Mouse (Mus musculus) liver, embryonic 14.5 days (tissue): ENCODE results near the gene D230025D16Rik. TPM values are rescaled to one million over a fixed set of nuclear protein-coding genes. Genes with fewer than 3 reads are reported as not detected.

Source experiments
- ATAC-seq: fragments of 200-750 bp; cut with Nextera tagmentation; 2 replicates; pipeline ENCODE4 v1.8.0; 2017; ENCODE audit warnings: moderate number of reproducible peaks, mild to moderate bottlenecking, moderate library complexity; ENCODE audit not compliant: insufficient read depth
- DNase-seq, 3 experiments: peaks; one replicate each; pipeline ENCODE4 v3.0.0-alpha.2; 2012 to 2013; ENCODE audit warnings: low read depth in 3 of 3, low spot score in 3 of 3
- H3K27ac ChIP-seq: fragments of 300-500 bp; sonication (generic); 2 replicates; pipeline ENCODE4 v1.5.1; 2014; ENCODE audit warnings: moderate library complexity, mild to moderate bottlenecking, control low read depth, inconsistent platforms
- H3K27me3 ChIP-seq: fragments of 300-500 bp; sonication (generic); 2 replicates; pipeline ENCODE4 v1.6.1; 2014; ENCODE audit warnings: mild to moderate bottlenecking, low read length, moderate library complexity; ENCODE audit not compliant: control insufficient read depth, insufficient read depth
- H3K36me3 ChIP-seq: fragments of 300-500 bp; sonication (generic); replicated peaks from 2 replicates; pipeline ENCODE4 v1.6.1; 2014; ENCODE audit warnings: low read depth; ENCODE audit not compliant: control insufficient read depth, insufficient read depth
- H3K4me1 ChIP-seq, 2 experiments: fragments of 200-500 bp in 1 of 2; fragments of 300-500 bp in 1 of 2; sonication (generic) in 1 of 2; replicated peaks; 2 replicates each; pipeline ENCODE4 v1.6.1; 2012 to 2014; ENCODE audit warnings: antibody characterized with exemption in 1 of 2, inconsistent platforms in 1 of 2, low read length in 1 of 2; ENCODE audit not compliant: control insufficient read depth in 2 of 2, insufficient read depth in 2 of 2
- H3K4me2 ChIP-seq: fragments of 300-500 bp; sonication (generic); 2 replicates; pipeline ENCODE4 v1.6.1; 2014; ENCODE audit warnings: low read depth, mild to moderate bottlenecking, control low read depth, moderate library complexity
- H3K4me3 ChIP-seq, 2 experiments: fragments of 200-500 bp in 1 of 2; fragments of 300-500 bp in 1 of 2; sonication (generic) in 1 of 2; 2 replicates each; pipeline ENCODE4 v1.5.1; 2012 to 2014; ENCODE audit warnings: low read depth in 2 of 2, low read length in 2 of 2, mild to moderate bottlenecking in 2 of 2, control low read depth in 1 of 2, inconsistent platforms in 1 of 2, moderate library complexity in 1 of 2; ENCODE audit not compliant: insufficient read depth in 1 of 2
- H3K9ac ChIP-seq: fragments of 300-500 bp; sonication (generic); replicated peaks from 2 replicates; pipeline ENCODE4 v1.6.1; 2014; ENCODE audit warnings: mild to moderate bottlenecking, control low read depth, moderate library complexity
- H3K9me3 ChIP-seq: fragments of 300-500 bp; sonication (generic); 2 replicates; pipeline ENCODE4 v1.6.1; 2016; ENCODE audit warnings: low read length, mixed read lengths; ENCODE audit not compliant: control insufficient read depth
- CTCF ChIP-seq: IDR thresholded peaks from 2 replicates; pipeline ENCODE4 v1.5.1; 2016; ENCODE audit warnings: antibody characterized with exemption, low read depth, control low read depth
- EP300 ChIP-seq: IDR thresholded peaks from 2 replicates; pipeline ENCODE4 v1.6.1; 2016; ENCODE audit warnings: antibody characterized with exemption, low read depth
- WGBS: fragments of 180-500 bp; shearing (Covaris S2); extraction: QIAGEN DNeasy Blood & Tissue Kit; methylation state at CpG from one replicate; pipeline ENCODE4 v1.1.7; 2014; ENCODE audit not compliant: insufficient replicate concordance; 5-methylcytosine and 5-hydroxymethylcytosine counted together
- polyA plus RNA-seq, 2 experiments: library from polyadenylated mRNA; depleted of rRNA in 1 of 2; stranded (reverse) in 1 of 2; unstranded in 1 of 2; fragments of >200 nt; fragmentation: Nextera tagmentation in 1 of 2; extraction: Ambion mirVana in 1 of 2; gene quantifications; 2 replicates each; pipeline versions ENCODE4 v1.2.1 to v1.2.3; 2012 to 2014

The D230025D16Rik gene
- polyA plus RNA-seq, 2 experiments: 11.9 to 14.7 TPM

DNA sequence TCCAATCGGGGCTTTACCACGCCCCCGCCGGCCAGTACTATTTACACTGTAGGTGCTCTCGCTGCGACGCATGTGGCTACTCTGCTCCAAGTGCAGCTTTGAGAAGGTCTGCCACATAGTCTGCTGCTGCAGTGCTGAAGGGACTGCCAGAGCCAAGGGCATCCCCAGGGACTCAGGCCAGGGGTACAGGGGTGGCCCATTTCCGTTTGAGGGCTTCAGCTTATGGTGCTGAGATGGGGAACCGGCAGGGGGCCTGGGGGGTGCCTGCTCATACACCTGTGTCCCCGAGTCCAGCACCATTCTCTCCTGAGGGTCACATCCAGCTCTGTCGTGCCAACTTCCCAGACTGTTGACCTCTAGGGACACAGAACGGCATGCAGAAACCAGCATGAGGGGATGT, 60.6 kb downstream of the D230025D16Rik start:
- peaks cover 12 to 18% of the 10 kb centered on the region in 2 experiments for H3K4me1 ChIP-seq
- H3K4me2 ChIP-seq: no peak overlapping the region
- 56% methylated on average over 12 of the region's 12 CpGs for WGBS
- TF ChIP-seq CTCF (no peak), EP300 (no peak)
- no peaks in the 10 kb centered on the region for H3K36me3 ChIP-seq
- no peak overlapping the region for H3K9ac ChIP-seq
- peaks cover 12% of the 10 kb centered on the region for H3K27me3 ChIP-seq
- no peak overlapping the region for H3K27ac ChIP-seq
- H3K9me3 ChIP-seq: no peaks in the 10 kb centered on the region
- no peak overlapping the region for H3K4me3 ChIP-seq
- no peak for ATAC-seq
- no peak for DNase-seq

DNA sequence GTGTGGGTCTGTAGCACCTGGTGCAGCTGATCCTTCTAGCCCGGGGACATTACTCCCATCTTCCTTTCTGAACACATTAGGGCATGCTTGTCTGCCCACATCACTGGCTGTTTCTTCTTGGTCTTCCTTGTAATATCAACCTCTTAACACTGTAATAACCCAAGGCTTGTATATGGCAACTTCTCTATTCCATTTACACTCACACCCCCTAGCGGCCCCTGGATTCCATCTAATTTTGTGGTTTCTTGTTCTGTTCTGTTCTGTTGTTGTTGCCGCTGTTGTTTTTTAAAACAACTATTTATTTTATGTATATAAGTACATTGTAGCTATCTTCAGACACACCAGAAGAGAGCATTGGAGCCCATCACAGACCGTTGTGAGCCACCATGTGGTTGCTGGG, 62.0 kb downstream of the D230025D16Rik start:
- Histone ChIP-seq H3K9ac (no peak overlapping the region), H3K36me3 (no peaks in the 10 kb centered on the region), H3K4me1 (peaks cover 12 to 21% of the 10 kb centered on the region in 2 experiments), H3K27me3 (peaks cover 12% of the 10 kb centered on the region), H3K4me3 (no peak overlapping the region), H3K9me3 (no peaks in the 10 kb centered on the region), H3K4me2 (no peak overlapping the region), H3K27ac (no peak overlapping the region)
- TF ChIP-seq CTCF (no peak), EP300 (no peak)
- 73% methylated on average over 4 of the region's 4 CpGs for WGBS
- DNase-seq (no peak), ATAC-seq (no peak)

GRCm38 (mm10) chr8:105288231-105288630, 63.3 kb downstream of the D230025D16Rik start:
- no peak overlapping the region for H3K9ac ChIP-seq
- TF ChIP-seq CTCF (0 out of 2 replicates have a peak, but pooled peaks have one; percentile 7), EP300 (no peak)
- DNase-seq (no peak), ATAC-seq (no peak)
- no peaks in the 10 kb centered on the region for H3K9me3 ChIP-seq
- H3K27me3 ChIP-seq: peaks cover 12% of the 10 kb centered on the region
- 86% methylated on average over 5 of the region's 5 CpGs for WGBS
- H3K36me3 ChIP-seq: no peaks in the 10 kb centered on the region
- peaks cover 12 to 16% of the 10 kb centered on the region in 2 experiments for H3K4me1 ChIP-seq
- H3K27ac ChIP-seq: no peak overlapping the region
- no peak overlapping the region for H3K4me2 ChIP-seq
- no peak overlapping the region for H3K4me3 ChIP-seq

- no peak overlapping the region for H3K27ac ChIP-seq
- H3K4me2 ChIP-seq: peak overlapping the region; percentile 86
- no peaks in the 10 kb centered on the region for H3K36me3 ChIP-seq
- H3K4me1 ChIP-seq: peaks cover 12 to 16% of the 10 kb centered on the region in 2 experiments
- H3K9ac ChIP-seq: no peak overlapping the region; the same call in 1 of the 2 replicates
- peak overlapping the region; percentile 42 to 50 for H3K4me3 ChIP-seq
- under 1% methylated on average over 53 of the region's 53 CpGs for WGBS
- peaks cover 12% of the 10 kb centered on the region for H3K27me3 ChIP-seq
- H3K9me3 ChIP-seq: no peaks in the 10 kb centered on the region
- peak; percentile 47 for TF ChIP-seq CTCF
- no peak for TF ChIP-seq EP300
- ATAC-seq: peak; percentile 85
- peak; percentile 78 to 90 (median 79) for DNase-seq
Observed at GRCm38 (mm10) chr8:105288958-105289732, 64.2 kb downstream of the D230025D16Rik start.

DNA sequence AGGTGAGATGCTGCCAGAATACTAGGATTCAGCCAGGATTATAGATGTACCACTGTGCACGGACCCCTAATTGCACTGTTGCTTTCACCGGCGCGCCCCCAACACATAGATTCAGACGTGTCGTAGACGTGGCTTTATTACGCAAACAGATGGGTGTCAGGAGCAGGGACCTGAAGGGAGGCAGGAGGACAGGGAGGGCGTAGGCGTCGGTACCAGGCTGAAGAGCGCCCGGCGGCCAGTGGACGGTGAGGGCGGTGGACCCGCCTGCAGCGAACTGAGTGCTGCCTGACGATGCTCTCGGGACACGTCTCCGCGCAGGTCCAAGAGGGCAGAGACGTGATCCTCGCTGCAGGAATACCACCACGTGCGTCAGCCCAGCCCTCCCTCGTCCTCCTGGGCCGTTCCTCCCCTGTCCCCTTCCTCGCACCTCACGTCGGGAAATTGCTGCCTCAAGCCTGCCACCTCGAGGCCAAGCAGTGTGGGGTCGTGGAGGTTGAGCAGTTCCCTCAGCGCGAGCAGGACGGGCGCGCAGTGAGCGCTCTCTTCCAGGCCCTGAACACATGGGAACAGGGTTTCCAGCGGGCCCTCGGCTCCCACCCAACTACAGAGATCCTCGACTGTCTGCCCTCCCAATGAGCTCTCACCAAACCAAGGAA, 65.0 kb downstream of the D230025D16Rik start, which contains the start of gene 4931428F04Rik:
Gene 4931428F04Rik (minus strand): TSS at position 60 of the 656 bp plus-strand sequence.
- H3K27ac ChIP-seq: no peak within 1 kb of the TSS
- no peak for TF ChIP-seq EP300
- peak; percentile 77 for TF ChIP-seq CTCF
- peak; percentile 3; the same call in 1 of the 2 replicates for ATAC-seq
- peak within 1 kb of the TSS; percentile 42 to 50 for H3K4me3 ChIP-seq
- 4% methylated on average over 43 of the region's 43 CpGs for WGBS
- DNase-seq: no peak
- H3K9me3 ChIP-seq: no peaks in the 10 kb centered on the region
- peak within 1 kb of the TSS; percentile 86 for H3K4me2 ChIP-seq
- H3K9ac ChIP-seq: no peak within 1 kb of the TSS; the same call in 1 of the 2 replicates
- no peaks in the 10 kb centered on the region for H3K36me3 ChIP-seq
- peaks cover 12 to 16% of the 10 kb centered on the region in 2 experiments for H3K4me1 ChIP-seq
- H3K27me3 ChIP-seq: peaks cover 12% of the 10 kb centered on the region
